ENCODE assay signal across 21 mouse cellular contexts in the genomic region with DNA sequence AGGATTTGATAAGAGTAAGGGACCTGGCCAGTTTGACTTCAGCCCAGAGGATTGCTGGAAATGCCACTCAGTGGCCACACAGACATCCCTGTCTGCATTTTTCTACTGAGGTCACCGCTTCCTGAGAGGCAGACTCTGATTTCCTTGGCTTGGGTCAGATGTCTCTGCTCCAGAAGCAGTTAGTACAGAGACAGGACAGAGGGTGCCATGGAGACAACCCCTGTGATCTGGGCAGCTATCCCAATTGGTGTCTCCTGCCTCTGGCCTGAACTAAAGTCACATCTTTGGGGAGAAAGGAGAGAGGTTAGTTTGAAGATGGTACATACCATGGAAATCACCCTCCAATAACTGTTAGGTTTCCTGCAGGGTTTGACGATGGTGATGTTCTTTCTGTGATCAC.
DNase-seq lines count a peak whose midpoint lies in the region; TF ChIP-seq lines count a peak whose summit lies in the region.
"Had no signal": no experiment of that assay in that cellular context is flagged by ENCODE, and none has a peak within 500 bp of the region (broad histone marks: within the 10 kb centered on the region; RNA-seq: fewer than 3 reads in every experiment).

No protein-coding gene starts in this region.

- no peak for TF ChIP-seq CTCF in gastrocnemius, adult 2 months (IDR thresholded peaks at IDR 0.05)
- TF ChIP-seq CTCF in kidney, adult 2 months (conservative IDR thresholded peaks at IDR 0.05; ENCODE audit: insufficient read depth, insufficient read length, low read depth, low read length), result no peak
- TF ChIP-seq CTCF in lung, adult 2 months (IDR thresholded peaks at IDR 0.05; ENCODE audit: insufficient read depth, low read length), result no peak

- 81% methylated on average over 2 of the region's 2 CpGs for WGBS in kidney, adult 2 months
- 85% methylated on average over 2 of the region's 2 CpGs for WGBS in lung, adult 2 months
- WGBS in hindbrain, embryonic 10.5 days, result 93% methylated on average over 2 of the region's 2 CpGs

- no peak overlapping the region for H3K27ac ChIP-seq in gastrocnemius, adult 2 months
- H3K27ac ChIP-seq in kidney, adult 2 months (ENCODE audit: insufficient read depth, low read depth, low read length), result no peak overlapping the region
- H3K27ac ChIP-seq in hindbrain, embryonic 10.5 days, result no peak overlapping the region
- H3K27ac ChIP-seq: heart, embryonic 13.5 days; intestine, embryonic 15.5 days; limb, embryonic 15.5 days; liver, embryonic 14.5 days; lung, embryonic 15.5 days; stomach, postnatal 0 days had no signal

- no peak overlapping the region for H3K4me3 ChIP-seq in gastrocnemius, adult 2 months
- no peak overlapping the region for H3K4me3 ChIP-seq in kidney, adult 2 months (ENCODE audit: insufficient read depth, low read depth, low read length)
- H3K4me3 ChIP-seq in lung, adult 2 months (replicated peaks; ENCODE audit: extremely low read depth, low read depth, low read length), result no peak overlapping the region
- H3K4me3 ChIP-seq in hindbrain, embryonic 10.5 days, result no peak overlapping the region
- H3K4me3 ChIP-seq: heart, embryonic 13.5 days; intestine, embryonic 15.5 days; limb, embryonic 15.5 days; lung, embryonic 15.5 days had no signal

- no peaks in the 10 kb centered on the region for H3K27me3 ChIP-seq in kidney, adult 2 months (replicated peaks; ENCODE audit: control insufficient read depth, insufficient read depth, low read length)
- no peaks in the 10 kb centered on the region for H3K27me3 ChIP-seq in hindbrain, embryonic 10.5 days (ENCODE audit: insufficient read depth, poor library complexity, severe bottlenecking)
- H3K27me3 ChIP-seq: heart, embryonic 13.5 days; intestine, embryonic 15.5 days; limb, embryonic 15.5 days; lung, embryonic 15.5 days had no signal

- H3K36me3 ChIP-seq in kidney, adult 2 months (ENCODE audit: control insufficient read depth, insufficient read depth, low read length), result no peaks in the 10 kb centered on the region
- no peaks in the 10 kb centered on the region for H3K36me3 ChIP-seq in hindbrain, embryonic 10.5 days
- H3K36me3 ChIP-seq: heart, embryonic 13.5 days; intestine, embryonic 15.5 days; limb, embryonic 15.5 days; lung, embryonic 15.5 days had no signal

- DNase-seq in gastrocnemius, adult 2 months, result peak; percentile 21
- DNase-seq in gastrocnemius, postnatal 10 days, result no peak
- DNase-seq in kidney, adult 2 months, result peak; percentile 32
- no peak for DNase-seq in kidney, adult 18-20 months
- peak; percentile 9 for DNase-seq in lung, postnatal 10 days
- no peak for DNase-seq in lung, adult 2 months
- DNase-seq in hindbrain, embryonic 10.5 days (ENCODE audit: low spot score), result no peak
- DNase-seq: cerebellum, adult 11-12 months; gastrocnemius, postnatal 25 days; kidney, postnatal 10 days; layer of hippocampus, adult 9-11 months; lung, postnatal 4 days; midbrain, embryonic 14.5 days; thymus, adult 2 months; thymus, postnatal 4 days had no signal

- no peaks in the 10 kb centered on the region for H3K4me1 ChIP-seq in kidney, adult 2 months (ENCODE audit: control insufficient read depth, insufficient read depth, low read length)
- H3K4me1 ChIP-seq in lung, adult 2 months (ENCODE audit: control insufficient read depth, insufficient read depth, low read length), result no peaks in the 10 kb centered on the region
- H3K4me1 ChIP-seq in hindbrain, embryonic 10.5 days (replicated peaks), result peaks cover under 1% of the 10 kb centered on the region; the same call in 1 of the 2 replicates
- H3K4me1 ChIP-seq: heart, embryonic 13.5 days; intestine, embryonic 15.5 days; limb, embryonic 15.5 days; lung, embryonic 15.5 days had no signal

- no peak for TF ChIP-seq POLR2A in kidney, adult 2 months (IDR thresholded peaks at IDR 0.05; ENCODE audit: low read depth, low read length)
- TF ChIP-seq POLR2A in lung, adult 2 months (IDR thresholded peaks at IDR 0.05; ENCODE audit: borderline replicate concordance, extremely low read depth, low read depth, low read length), result no peak

- no peaks in the 10 kb centered on the region for H3K9me3 ChIP-seq in hindbrain, embryonic 10.5 days
- H3K9me3 ChIP-seq: heart, embryonic 13.5 days; intestine, embryonic 15.5 days; limb, embryonic 15.5 days; lung, embryonic 15.5 days had no signal

- intact Hi-C loops in gastrocnemius, adult 2 months (cut with DNase I), result no loop called here

Comparison
In these comparisons a context has a peak if more than half of its experiments do, and no peak if none do; other contexts are left out.
1. DNase-seq: peak in gastrocnemius, adult 2 months (single experiment), kidney, adult 2 months (single experiment) and lung, postnatal 10 days (single experiment); none in gastrocnemius, postnatal 10 days (single experiment), kidney, adult 18-20 months (single experiment), lung, adult 2 months (single experiment) and hindbrain, embryonic 10.5 days (single experiment).